Mouse (Mus musculus): Measurements from ENCODE around the gene Tmem132d.

DNA sequence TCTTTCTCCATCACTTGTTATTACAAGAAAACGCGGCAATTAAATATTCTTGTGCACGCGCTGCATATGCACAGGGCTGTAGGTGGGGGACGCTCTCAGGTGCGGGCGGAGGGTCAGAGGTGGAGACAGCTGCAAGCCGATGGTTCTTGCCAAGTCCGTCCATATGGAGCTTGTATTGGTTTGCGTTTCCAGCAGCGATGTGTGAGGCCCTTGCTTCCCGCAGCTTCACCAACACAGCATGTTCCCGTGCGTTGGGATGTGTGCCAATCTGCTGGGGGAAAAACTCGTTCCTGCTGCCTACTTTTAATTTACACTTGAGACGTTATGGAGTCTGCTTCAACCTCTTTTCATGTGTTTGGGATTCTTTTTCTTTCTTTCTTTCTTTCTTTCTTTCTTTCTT, 691.5 kb downstream of the Tmem132d start:
- no peak for TF ChIP-seq CTCF (IDR thresholded peaks at IDR 0.05; ENCODE audit: control insufficient read depth, insufficient read depth, low read length)
- TF ChIP-seq POLR2A (IDR thresholded peaks at IDR 0.05; ENCODE audit: borderline replicate concordance, control insufficient read depth, low read depth, low read length), result no peak
